In the genomic region with DNA sequence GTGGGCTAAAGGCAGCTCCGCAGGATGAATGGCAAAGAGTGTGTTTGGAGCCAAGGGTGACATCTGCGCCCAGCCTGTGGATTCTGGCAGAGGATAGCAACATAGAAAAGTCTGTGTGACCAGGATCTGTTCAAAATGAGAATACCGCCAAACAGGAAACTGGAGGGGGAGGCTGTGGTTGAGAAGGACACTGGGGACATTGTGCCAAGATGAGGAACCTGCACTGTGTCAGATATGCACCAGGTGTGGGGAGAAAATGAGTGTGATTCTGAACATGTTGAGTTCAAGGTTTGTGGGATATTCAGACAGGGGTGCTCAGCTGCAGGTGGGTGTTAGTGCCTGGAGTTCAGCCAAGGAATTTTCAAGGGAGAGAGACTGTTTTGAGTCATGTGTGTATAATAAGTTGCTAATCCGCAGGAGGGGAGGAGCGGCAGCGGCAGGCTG, we compare ENCODE assay signal across 10 mouse cellular contexts. TPM values are rescaled to one million over a fixed set of nuclear protein-coding genes. Genes with fewer than 3 reads are reported as not detected.
DNase-seq lines count a peak whose midpoint lies in the region; ATAC-seq and TF ChIP-seq lines count a peak whose summit lies in the region.
"Had no signal": no experiment of that assay in that cellular context is flagged by ENCODE, and none has a peak within 500 bp of the region (broad histone marks: within the 10 kb centered on the region; RNA-seq: fewer than 3 reads in every experiment).

No protein-coding gene starts in this region.

- H3K27ac ChIP-seq in intestine, postnatal 0 days (ENCODE audit: low read depth, low read length), result no peak overlapping the region; the same call in 1 of the 2 replicates
- H3K27ac ChIP-seq in hindbrain, embryonic 12.5 days, result no peak overlapping the region
- H3K27ac ChIP-seq: lung, embryonic 15.5 days had no signal

- no peak for TF ChIP-seq CTCF in intestine, postnatal 0 days (IDR thresholded peaks at IDR 0.05; ENCODE audit: low read depth)

- no peaks in the 10 kb centered on the region for H3K9me3 ChIP-seq in intestine, postnatal 0 days (ENCODE audit: control insufficient read depth)
- no peaks in the 10 kb centered on the region for H3K9me3 ChIP-seq in hindbrain, embryonic 12.5 days (replicated peaks)
- H3K9me3 ChIP-seq: lung, embryonic 15.5 days had no signal

- H3K4me2 ChIP-seq in intestine, postnatal 0 days (replicated peaks; ENCODE audit: low read depth), result no peak overlapping the region
- H3K4me2 ChIP-seq in hindbrain, embryonic 12.5 days (replicated peaks), result no peak overlapping the region
- H3K4me2 ChIP-seq: lung, embryonic 15.5 days had no signal

- H3K36me3 ChIP-seq in intestine, postnatal 0 days (ENCODE audit: control insufficient read depth, insufficient read depth), result no peaks in the 10 kb centered on the region
- H3K36me3 ChIP-seq in hindbrain, embryonic 12.5 days, result no peaks in the 10 kb centered on the region
- H3K36me3 ChIP-seq: lung, embryonic 15.5 days had no signal

- peak; percentile 10 for DNase-seq in heart, postnatal 4 days
- no peak for DNase-seq in heart, adult 8-10 months (ENCODE audit: low spot score)
- DNase-seq in 3134 (ENCODE audit: extremely low read depth, insufficient read length, low spot score), result peak; percentile 66
- peak; percentile 35 for DNase-seq in cerebellum, adult 11 months
- no peak for DNase-seq in gastrocnemius, adult 18-20 months (ENCODE audit: low spot score)
- no peak for DNase-seq in urinary bladder, adult 2 months (ENCODE audit: low spot score)
- DNase-seq: kidney, postnatal 36 days had no signal

- no peak overlapping the region for H3K4me3 ChIP-seq in intestine, postnatal 0 days (ENCODE audit: low read depth, low read length)
- H3K4me3 ChIP-seq in hindbrain, embryonic 12.5 days, result no peak overlapping the region
- H3K4me3 ChIP-seq: lung, embryonic 15.5 days had no signal

- H3K9ac ChIP-seq in intestine, postnatal 0 days (ENCODE audit: low read depth, low read length), result no peak overlapping the region
- no peak overlapping the region for H3K9ac ChIP-seq in hindbrain, embryonic 12.5 days
- H3K9ac ChIP-seq: lung, embryonic 15.5 days had no signal

- peaks cover 13% of the 10 kb centered on the region; the same call in 1 of the 2 replicates for H3K4me1 ChIP-seq in intestine, postnatal 0 days (replicated peaks; ENCODE audit: control insufficient read depth, insufficient read depth, low read length)
- H3K4me1 ChIP-seq in hindbrain, embryonic 12.5 days, result no peaks in the 10 kb centered on the region

- H3K27me3 ChIP-seq in intestine, postnatal 0 days (replicated peaks; ENCODE audit: control insufficient read depth, insufficient read depth, low read length), result no peaks in the 10 kb centered on the region
- no peaks in the 10 kb centered on the region for H3K27me3 ChIP-seq in hindbrain, embryonic 12.5 days

- peak; percentile 45 for ATAC-seq in intestine, postnatal 0 days
- no peak for ATAC-seq in hindbrain, embryonic 12.5 days (ENCODE audit: low FRiP score)

- WGBS in intestine, postnatal 0 days, result 27% methylated on average over 6 of the region's 6 CpGs
- WGBS in hindbrain, embryonic 12.5 days, result 65% methylated on average over 6 of the region's 6 CpGs

RNA-seq across cellular contexts. Expression of a gene that starts 6.8 kb away (rescaled TPM):
- 10 to 100 TPM; 73.4 to 75.5 TPM for total RNA-seq in heart, postnatal 4 days (2021)
- total RNA-seq in heart, adult 8-10 months (2022), result 100 to 1,000 TPM in 3 of 4 experiments, 10 to 100 TPM in 1; 94.2 to 109 (median 105) TPM
- polyA plus RNA-seq in intestine, postnatal 0 days (2015; fragmentation: Nextera tagmentation; extraction: Ambion mirVana), result 12.0 and 15.4 TPM in 2 replicates
- 10 to 100 TPM; 74.6 to 99.1 TPM for total RNA-seq in gastrocnemius, adult 18-20 months (2021)
- polyA plus RNA-seq in hindbrain, embryonic 12.5 days (2016; fragmentation: Nextera tagmentation; extraction: Ambion mirVana), result 32.4 and 37.5 TPM in 2 replicates
- polyA plus RNA-seq in urinary bladder, adult 2 months (2012; rRNA removed), result 4.5 and 8.6 TPM in 2 replicates

RNA-seq across cellular contexts. Expression of a gene that starts 7.5 kb away (rescaled TPM):
- total RNA-seq in heart, postnatal 4 days (2021), result 1 to 10 TPM in 1 of 2 experiments, under 1 TPM in 1; 0.72 to 1.2 TPM
- 1 to 10 TPM in 3 of 4 experiments, under 1 TPM in 1; 0.87 to 3.9 (median 1.6) TPM for total RNA-seq in heart, adult 8-10 months (2022)
- polyA plus RNA-seq in intestine, postnatal 0 days (2015; fragmentation: Nextera tagmentation; extraction: Ambion mirVana), result 2.1 and 2.9 TPM in 2 replicates
- total RNA-seq in gastrocnemius, adult 18-20 months (2021), result under 1 TPM; 0.48 to 0.69 TPM
- 1.7 and 1.8 TPM in 2 replicates for polyA plus RNA-seq in hindbrain, embryonic 12.5 days (2016; fragmentation: Nextera tagmentation; extraction: Ambion mirVana)
- polyA plus RNA-seq in urinary bladder, adult 2 months (2012; rRNA removed), result 5.1 and 5.2 TPM in 2 replicates

Comparison
In these comparisons a context has a peak if more than half of its experiments do, and no peak if none do; other contexts are left out.
1. DNase-seq: peak in heart, postnatal 4 days (single experiment), 3134 (single experiment) and cerebellum, adult 11 months (single experiment); none in heart, adult 8-10 months (single experiment), gastrocnemius, adult 18-20 months (single experiment) and urinary bladder, adult 2 months (single experiment).